Mouse (Mus musculus) liver, embryonic 14.5 days (tissue): ENCODE data around the gene Hist1h2af.
A peak's percentile ranks its signal among the peaks of the same experiment; 100 is the strongest.

Experiments used
- CTCF ChIP-seq: IDR thresholded peaks from 2 replicates; pipeline ENCODE4 v1.5.1; 2016; ENCODE audit warnings: antibody characterized with exemption, low read depth, control low read depth
- EP300 ChIP-seq: IDR thresholded peaks from 2 replicates; pipeline ENCODE4 v1.6.1; 2016; ENCODE audit warnings: antibody characterized with exemption, low read depth

DNA sequence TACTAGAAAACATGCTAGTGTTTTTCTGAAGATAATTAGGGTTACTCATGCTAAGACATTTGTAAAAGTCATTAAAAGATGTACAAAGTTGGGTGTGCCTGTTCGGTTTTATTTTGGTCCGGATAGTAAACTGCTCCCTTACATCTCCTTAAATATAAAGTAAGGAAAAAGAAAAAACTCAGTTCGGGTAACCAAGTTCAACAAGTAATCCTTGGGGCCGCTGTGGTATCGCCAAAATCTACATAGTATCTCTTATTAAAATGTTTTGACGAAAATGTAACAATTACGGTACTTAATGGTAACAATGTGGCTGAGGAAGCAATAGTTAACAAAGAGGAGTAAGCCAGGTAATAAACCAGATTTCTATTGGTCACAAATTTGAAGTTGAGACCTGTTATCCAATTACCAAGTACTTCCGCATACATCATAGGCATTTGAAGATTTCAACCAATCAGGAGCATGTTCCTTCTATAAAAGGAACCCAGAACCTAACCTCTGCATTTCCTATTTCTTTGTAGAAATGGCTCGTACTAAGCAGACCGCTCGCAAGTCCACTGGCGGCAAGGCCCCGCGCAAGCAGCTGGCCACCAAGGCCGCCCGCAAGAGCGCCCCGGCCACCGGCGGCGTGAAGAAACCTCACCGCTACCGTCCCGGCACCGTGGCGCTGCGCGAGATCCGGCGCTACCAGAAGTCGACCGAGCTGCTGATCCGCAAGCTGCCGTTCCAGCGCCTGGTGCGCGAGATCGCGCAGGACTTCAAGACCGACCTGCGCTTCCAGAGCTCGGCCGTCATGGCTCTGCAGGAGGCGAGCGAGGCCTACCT is 10.5 kb downstream of the Hist1h2af start, which contains the start of gene Hist1h3f:
- no peak; the same call in 1 of the 2 replicates for TF ChIP-seq CTCF
- TF ChIP-seq EP300: peak; percentile 77
